Mouse (Mus musculus) MEL (cell line): Measurements from ENCODE around the gene Gm5901. TPM values are rescaled to one million over a fixed set of nuclear protein-coding genes. Genes with fewer than 3 reads are reported as not detected.

Source experiments
- DNase-seq: peaks from one replicate; pipeline ENCODE4 v3.0.0; 2011; ENCODE audit warnings: low read depth, low spot score
- H3K27ac ChIP-seq: 2 replicates; pipeline ENCODE4 v1.5.1; 2012; ENCODE audit warnings: low read depth, mild to moderate bottlenecking, control low read depth, low read length, moderate library complexity; ENCODE audit not compliant: control insufficient read depth
- H3K27me3 ChIP-seq, 2 experiments: fragments of 150-350 bp in 1 of 2; sonication (generic) in 1 of 2; 2 replicates each; pipeline ENCODE4 v1.6.1; 2012; ENCODE audit warnings: low read length in 2 of 2, mild to moderate bottlenecking in 2 of 2, improper control_type of control experiment in 1 of 2, moderate library complexity in 1 of 2; ENCODE audit not compliant: insufficient read depth in 2 of 2, control insufficient read depth in 1 of 2
- H3K36me3 ChIP-seq, 2 experiments: 2 replicates each; pipeline ENCODE4 v1.6.1; 2012 to 2014; ENCODE audit warnings: low read length in 2 of 2, improper control_type of control experiment in 1 of 2, inconsistent platforms in 1 of 2, mild to moderate bottlenecking in 1 of 2; ENCODE audit not compliant: insufficient read depth in 2 of 2, control insufficient read depth in 1 of 2
- H3K4me1 ChIP-seq, 2 experiments: fragments of 150-350 bp in 1 of 2; sonication (generic) in 1 of 2; 2 replicates each; pipeline ENCODE4 v1.6.1; 2012; ENCODE audit warnings: low read length in 2 of 2, improper control_type of control experiment in 1 of 2, mild to moderate bottlenecking in 1 of 2; ENCODE audit not compliant: insufficient read depth in 2 of 2, control insufficient read depth in 1 of 2
- H3K4me3 ChIP-seq, 2 experiments: fragments of 150-350 bp in 1 of 2; sonication (generic) in 1 of 2; 2 replicates each; pipeline ENCODE4 v1.5.1; 2012; ENCODE audit warnings: low read depth in 2 of 2, low read length in 2 of 2, mild to moderate bottlenecking in 2 of 2, moderate library complexity in 2 of 2, control low read depth in 1 of 2, improper control_type of control experiment in 1 of 2; ENCODE audit not compliant: control insufficient read depth in 1 of 2, insufficient read depth in 1 of 2
- H3K79me2 ChIP-seq: 2 replicates; pipeline ENCODE4 v1.6.1; 2012; ENCODE audit warnings: mild to moderate bottlenecking, low read length, moderate library complexity; ENCODE audit not compliant: control insufficient read depth, poor library complexity, insufficient read depth
- H3K9ac ChIP-seq: 2 replicates; pipeline ENCODE4 v1.6.1; 2012; ENCODE audit warnings: low read depth, mild to moderate bottlenecking, control low read depth, low read length, moderate library complexity; ENCODE audit not compliant: control insufficient read depth, poor library complexity, severe bottlenecking
- H3K9me3 ChIP-seq: fragments of 150-350 bp; sonication (generic); replicated peaks from 2 replicates; pipeline ENCODE4 v1.6.1; 2012; ENCODE audit warnings: mild to moderate bottlenecking, low read length, improper control_type of control experiment, moderate library complexity; ENCODE audit not compliant: insufficient read depth
- BHLHE40 ChIP-seq: IDR thresholded peaks from 2 replicates; pipeline ENCODE4 v1.6.1; 2012; ENCODE audit warnings: low read depth, mild to moderate bottlenecking, inconsistent platforms, low read length, improper control_type of control experiment, borderline replicate concordance
- CHD1 ChIP-seq: IDR thresholded peaks from 2 replicates; pipeline ENCODE4 v1.6.1; 2012; ENCODE audit warnings: low read depth, mild to moderate bottlenecking, inconsistent platforms, low read length, improper control_type of control experiment
- CHD2 ChIP-seq: IDR thresholded peaks from 2 replicates; pipeline ENCODE4 v1.6.1; 2011; ENCODE audit warnings: low read length, improper control_type of control experiment
- CTCF ChIP-seq, 3 experiments: IDR thresholded peaks in 2 of 3; conservative IDR thresholded peaks in 1 of 3; 2 replicates each; pipeline ENCODE4 v1.5.1; 2011 to 2012; ENCODE audit warnings: low read length in 3 of 3, low read depth in 2 of 3, mild to moderate bottlenecking in 2 of 3, improper control_type of control experiment in 1 of 3, inconsistent platforms in 1 of 3, mixed read lengths in 1 of 3, moderate library complexity in 1 of 3; ENCODE audit not compliant: control insufficient read depth in 1 of 3, insufficient read depth in 1 of 3, poor library complexity in 1 of 3, severe bottlenecking in 1 of 3
- ELF1 ChIP-seq: IDR thresholded peaks from 2 replicates; pipeline ENCODE4 v1.6.1; 2014; ENCODE audit warnings: low read depth, mild to moderate bottlenecking, inconsistent platforms, low read length, improper control_type of control experiment, moderate library complexity
- ETS1 ChIP-seq: IDR thresholded peaks from 2 replicates; pipeline ENCODE4 v1.6.1; 2012; ENCODE audit warnings: low read depth, mild to moderate bottlenecking, inconsistent platforms, low read length, improper control_type of control experiment, moderate library complexity
- GABPA ChIP-seq: IDR thresholded peaks from 2 replicates; pipeline ENCODE4 v1.6.1; 2012; ENCODE audit warnings: low read depth, mild to moderate bottlenecking, inconsistent platforms, low read length, improper control_type of control experiment, moderate library complexity
- GATA1 ChIP-seq: IDR thresholded peaks from 2 replicates; pipeline ENCODE4 v1.6.1; 2011; ENCODE audit warnings: low read depth, low read length, improper control_type of control experiment
- KAT2A ChIP-seq: conservative IDR thresholded peaks from 2 replicates; pipeline ENCODE4 v1.6.1; 2012; ENCODE audit warnings: low read depth, low read length, improper control_type of control experiment, inconsistent platforms
- MAFK ChIP-seq: IDR thresholded peaks from 2 replicates; pipeline ENCODE4 v1.6.1; 2011; ENCODE audit warnings: low read depth, mild to moderate bottlenecking, low read length, improper control_type of control experiment, borderline replicate concordance
- MAX ChIP-seq: IDR thresholded peaks from 2 replicates; pipeline ENCODE4 v1.6.1; 2011; ENCODE audit warnings: low read length, improper control_type of control experiment
- MAZ ChIP-seq: IDR thresholded peaks from 2 replicates; pipeline ENCODE4 v1.6.1; 2012; ENCODE audit warnings: low read depth, mild to moderate bottlenecking, inconsistent platforms, low read length, improper control_type of control experiment
- MEF2A ChIP-seq: IDR thresholded peaks from 2 replicates; pipeline ENCODE4 v1.6.1; 2014; ENCODE audit warnings: low read depth, mild to moderate bottlenecking, inconsistent platforms, low read length, improper control_type of control experiment; ENCODE audit not compliant: poor library complexity, insufficient replicate concordance, severe bottlenecking; ENCODE audit errors: extremely low read depth
- MXI1 ChIP-seq: IDR thresholded peaks from 2 replicates; pipeline ENCODE4 v1.6.1; 2011; ENCODE audit warnings: mild to moderate bottlenecking, low read depth, low read length, improper control_type of control experiment
- MYB ChIP-seq: IDR thresholded peaks from 2 replicates; pipeline ENCODE4 v1.6.1; 2011; ENCODE audit warnings: mild to moderate bottlenecking, low read depth, low read length, improper control_type of control experiment
- MYC ChIP-seq: IDR thresholded peaks from 2 replicates; pipeline ENCODE4 v1.6.1; 2011; ENCODE audit warnings: low read depth, mild to moderate bottlenecking, low read length, improper control_type of control experiment, moderate library complexity
- NELFE ChIP-seq: IDR thresholded peaks from 2 replicates; pipeline ENCODE4 v1.6.1; 2011; ENCODE audit warnings: low read depth, low read length, improper control_type of control experiment
- POLR2A ChIP-seq, 2 experiments: IDR thresholded peaks; 2 replicates each; pipeline ENCODE4 v1.6.1; 2011 to 2012; ENCODE audit warnings: low read length in 2 of 2, mild to moderate bottlenecking in 2 of 2, control low read depth in 1 of 2, improper control_type of control experiment in 1 of 2, low read depth in 1 of 2, moderate library complexity in 1 of 2; ENCODE audit not compliant: control insufficient read depth in 1 of 2, insufficient read depth in 1 of 2, poor library complexity in 1 of 2
- POLR2AphosphoS2 ChIP-seq: IDR thresholded peaks from 2 replicates; pipeline ENCODE4 v1.6.1; 2011; ENCODE audit warnings: low read length, improper control_type of control experiment
- RCOR1 ChIP-seq: IDR thresholded peaks from 2 replicates; pipeline ENCODE4 v1.6.1; 2012; ENCODE audit warnings: low read depth, mild to moderate bottlenecking, inconsistent platforms, low read length, improper control_type of control experiment
- SIN3A ChIP-seq: IDR thresholded peaks from 2 replicates; pipeline ENCODE4 v1.6.1; 2012; ENCODE audit warnings: low read length, improper control_type of control experiment, inconsistent platforms
- SMC3 ChIP-seq: IDR thresholded peaks from 2 replicates; pipeline ENCODE4 v1.6.1; 2011; ENCODE audit warnings: low read depth, low read length, improper control_type of control experiment
- TBP ChIP-seq: IDR thresholded peaks from 2 replicates; pipeline ENCODE4 v1.8.0; 2011; ENCODE audit warnings: low read depth, low read length, improper control_type of control experiment
- TCF12 ChIP-seq: IDR thresholded peaks from 2 replicates; pipeline ENCODE4 v1.6.1; 2014; ENCODE audit warnings: low read depth, mild to moderate bottlenecking, inconsistent platforms, low read length, improper control_type of control experiment, moderate library complexity
- UBTF ChIP-seq: IDR thresholded peaks from 2 replicates; pipeline ENCODE4 v1.6.1; 2012; ENCODE audit warnings: low read depth, mild to moderate bottlenecking, inconsistent platforms, low read length, improper control_type of control experiment, moderate library complexity, borderline replicate concordance; ENCODE audit not compliant: insufficient read depth
- USF1 ChIP-seq: IDR thresholded peaks from 2 replicates; pipeline ENCODE4 v1.6.1; 2014; ENCODE audit warnings: low read depth, mild to moderate bottlenecking, inconsistent platforms, low read length, improper control_type of control experiment, moderate library complexity
- ZC3H11A ChIP-seq: IDR thresholded peaks from 2 replicates; pipeline ENCODE4 v1.6.1; 2012; ENCODE audit warnings: low read depth, mild to moderate bottlenecking, inconsistent platforms, low read length, improper control_type of control experiment
- polyA plus RNA-seq, 2 experiments: library from polyadenylated mRNA; stranded (reverse) in 1 of 2; unstranded in 1 of 2; fragments of >175 nt in 1 of 2; fragments of >200 nt in 1 of 2; gene quantifications; 2 replicates each; pipeline versions ENCODE4 v1.2.1 to v1.2.4; 2012; ENCODE audit warnings: low replicate concordance in 2 of 2, low read depth in 1 of 2; ENCODE audit not compliant: insufficient read length in 2 of 2, insufficient read depth in 1 of 2, missing spikeins in 1 of 2
- total RNA-seq: library from RNA; depleted of rRNA; stranded (reverse); fragments of 300-350 nt; gene quantifications from 2 replicates; pipeline ENCODE4 v1.2.3, GENCODE M21; 2012

Gene Gm5901
- total and polyA plus RNA-seq, 3 experiments, result 0.31 to 1.7 TPM; not detected in 1

GRCm38 (mm10) chr7:105334004-105334403 lies 40.8 kb upstream of the Gm5901 start, which contains the start of gene Olfr690:
TSS of gene Olfr690 (minus strand) at chr7:105334104.
- Histone ChIP-seq H3K79me2 (no peaks in the 10 kb centered on the region), H3K9ac (no peak within 1 kb of the TSS), H3K9me3 (no peaks in the 10 kb centered on the region), H3K27me3 (no peaks in the 10 kb centered on the region), H3K4me3 (no peak within 1 kb of the TSS), H3K27ac (no peak within 1 kb of the TSS), H3K36me3 (no peaks in the 10 kb centered on the region), H3K4me1 (no peaks in the 10 kb centered on the region)
- DNase-seq, result no peak
- TF ChIP-seq GATA1, result no peak
- TF ChIP-seq CHD1, result no peak
- TF ChIP-seq GABPA, result no peak

GRCm38 (mm10) chr7:105342170-105342569 lies 32.7 kb upstream of the Gm5901 start, which contains the start of gene Olfr691:
TSS of gene Olfr691 (minus strand) at chr7:105342270.
- Histone ChIP-seq H3K4me3 (no peak within 1 kb of the TSS), H3K4me1 (no peaks in the 10 kb centered on the region), H3K27me3 (no peaks in the 10 kb centered on the region), H3K36me3 (no peaks in the 10 kb centered on the region), H3K27ac (no peak within 1 kb of the TSS), H3K9me3 (no peaks in the 10 kb centered on the region), H3K79me2 (no peaks in the 10 kb centered on the region), H3K9ac (no peak within 1 kb of the TSS)
- TF ChIP-seq KAT2A (no peak), CHD2 (no peak), MAFK (no peak), SMC3 (no peak), CHD1 (no peak), MYC (no peak), MAX (no peak), TCF12 (no peak), MXI1 (no peak), ETS1 (no peak), SIN3A (no peak), POLR2AphosphoS2 (no peak), CTCF (IDR thresholded peaks at IDR 0.05 in 2 of 3, conservative IDR thresholded peaks at IDR 0.05 in 1 of 3; ENCODE audit: control insufficient read depth in 1 of 3, insufficient read depth in 1 of 3, low read depth in 2 of 3, low read length in 3 of 3, poor library complexity in 1 of 3, severe bottlenecking in 1 of 3) (no peak), ELF1 (no peak), POLR2A (IDR thresholded peaks at IDR 0.05; ENCODE audit: control insufficient read depth in 1 of 2, insufficient read depth in 1 of 2, low read depth in 1 of 2, low read length in 2 of 2, poor library complexity in 1 of 2) (no peak)
- DNase-seq, result no peak

GRCm38 (mm10) chr7:105342752-105343151 lies 32.1 kb upstream of the Gm5901 start:
- Histone ChIP-seq H3K9me3 (no peaks in the 10 kb centered on the region), H3K27ac (no peak overlapping the region), H3K9ac (no peak overlapping the region), H3K36me3 (no peaks in the 10 kb centered on the region), H3K27me3 (no peaks in the 10 kb centered on the region), H3K79me2 (no peaks in the 10 kb centered on the region), H3K4me1 (no peaks in the 10 kb centered on the region)
- no peak for DNase-seq
- no peak for TF ChIP-seq KAT2A
- no peak for TF ChIP-seq ELF1
- no peak for TF ChIP-seq MAZ
- TF ChIP-seq CHD1, result no peak
- TF ChIP-seq MEF2A, result no peak
- TF ChIP-seq TBP, result no peak
- TF ChIP-seq SIN3A, result no peak
- TF ChIP-seq MYB, result no peak
- TF ChIP-seq RCOR1, result no peak
- no peak for TF ChIP-seq UBTF
- TF ChIP-seq BHLHE40, result no peak
- no peak for TF ChIP-seq POLR2A (IDR thresholded peaks at IDR 0.05; ENCODE audit: control insufficient read depth in 1 of 2, insufficient read depth in 1 of 2, low read depth in 1 of 2, low read length in 2 of 2, poor library complexity in 1 of 2)
- no peak for TF ChIP-seq GABPA
- TF ChIP-seq MYC, result no peak
- TF ChIP-seq POLR2AphosphoS2, result no peak
- no peak for TF ChIP-seq USF1
- TF ChIP-seq NELFE, result no peak
- no peak for TF ChIP-seq MXI1
- no peak for TF ChIP-seq ZC3H11A
- TF ChIP-seq, all 39 proteins: peak for 0
- H3K4me3 ChIP-seq, result no peak overlapping the region
